Mouse (Mus musculus) adrenal gland, adult (tissue): ENCODE measurements at regions not wholly inside any gene's neighbourhood (a gene's known extent, or its start where the extent isn't known, plus 50 kb on each side); places are given as distances from the start of the nearest gene placed in this dataset.
A peak's percentile ranks its signal among the peaks of the same experiment; 100 is the strongest.

Experiments
- DNase-seq, 2 experiments: peaks; one replicate each; pipeline ENCODE4 v3.0.0; 2022 to 2023; ENCODE audit warnings: low spot score in 1 of 2; ENCODE audit not compliant: inconsistent age in 2 of 2

GRCm38 (mm10) chr13:59887306-59887705 is 64.4 kb upstream of the Tut7 start:
- peak; percentile 74 to 85 for DNase-seq

GRCm38 (mm10) chr13:59886572-59886971 is 63.6 kb upstream of the Tut7 start:
- peak in 1 of 2 experiments; percentile 53 for DNase-seq

- DNase-seq: peak; percentile 64 to 89
Observed at GRCm38 (mm10) chr13:59881989-59882784, 59.2 kb upstream of the Tut7 start.

GRCm38 (mm10) chr13:59880055-59880454 is 57.1 kb upstream of the Tut7 start:
- no peak for DNase-seq

GRCm38 (mm10) chr13:59875637-59876036 is 52.7 kb upstream of the Tut7 start:
- no peak for DNase-seq

GRCm38 (mm10) chr13:59874137-59874931 is 51.4 kb upstream of the Tut7 start:
- DNase-seq: no peak
